7 mouse cellular contexts compared by ENCODE assay signal in the genomic region with DNA sequence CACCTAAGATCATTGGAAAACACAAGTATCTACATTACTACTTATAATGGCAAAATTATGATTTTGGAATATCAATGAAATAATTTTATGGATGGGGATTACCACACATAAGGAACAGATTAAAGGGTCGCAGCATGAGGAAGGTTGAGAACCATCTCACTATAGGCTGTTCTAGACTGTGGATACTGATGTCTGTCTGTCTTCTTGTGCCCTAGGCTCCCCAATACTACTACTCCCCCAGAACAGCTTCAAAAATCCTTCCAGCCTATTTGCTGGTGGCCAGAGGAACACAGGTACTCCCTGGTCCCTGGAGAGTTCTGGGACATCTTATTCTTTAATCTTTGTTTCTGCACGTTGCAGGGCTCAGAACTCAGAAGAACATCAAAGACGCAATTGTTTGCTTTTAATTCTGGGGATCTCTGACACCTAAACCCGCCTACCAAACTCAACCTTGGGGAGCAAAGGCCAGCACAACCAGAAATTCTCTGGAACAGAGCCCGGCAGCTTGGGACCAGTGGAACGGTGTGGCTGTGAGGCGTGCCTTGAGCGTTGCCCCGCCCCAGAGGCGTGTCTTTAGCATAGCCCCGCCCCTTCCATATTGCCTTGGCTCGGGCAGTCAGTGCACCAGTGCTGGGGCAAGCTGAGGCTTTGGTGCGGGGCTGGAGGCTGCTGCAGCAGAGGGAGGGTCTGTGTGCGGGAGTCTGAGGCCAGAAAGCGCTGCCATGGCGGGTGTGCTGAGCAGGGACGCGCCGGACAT. TPM values are rescaled to one million over a fixed set of nuclear protein-coding genes. Genes with fewer than 3 reads are reported as not detected.
DNase-seq lines count a peak whose midpoint lies in the region; ATAC-seq and TF ChIP-seq lines count a peak whose summit lies in the region.

A gene (plus strand): TSS at position 576 of the 757 bp plus-strand sequence.

- H3K4me3 ChIP-seq in hindbrain, postnatal 0 days (ENCODE audit: low read length), result peak within 1 kb of the TSS; percentile 63

- no peak within 1 kb of the TSS for H3K27ac ChIP-seq in hindbrain, postnatal 0 days

- no peaks in the 10 kb centered on the region for H3K36me3 ChIP-seq in hindbrain, postnatal 0 days (ENCODE audit: insufficient read depth, low read length)

- ATAC-seq in hindbrain, postnatal 0 days, result peak; percentile 99
- ATAC-seq in megakaryocyte-erythroid progenitor cell, adult 5-6 weeks (replicated peaks; ENCODE audit: low FRiP score, low TSS enrichment, poor library complexity, severe bottlenecking), result peak; percentile 65

- no peaks in the 10 kb centered on the region for H3K27me3 ChIP-seq in hindbrain, postnatal 0 days (ENCODE audit: insufficient read depth, low read length)

- TF ChIP-seq CTCF in hindbrain, postnatal 0 days (IDR thresholded peaks at IDR 0.05; ENCODE audit: low read depth), result no peak

- peak within 1 kb of the TSS; percentile 38 for H3K9ac ChIP-seq in hindbrain, postnatal 0 days (replicated peaks; ENCODE audit: low read length)

- WGBS in hindbrain, postnatal 0 days, result 6% methylated on average over 19 of the region's 19 CpGs

- peak within 1 kb of the TSS; percentile 69 for H3K4me2 ChIP-seq in hindbrain, postnatal 0 days (ENCODE audit: low read depth, low read length)

- DNase-seq in adrenal gland, postnatal 25 days, result peak; percentile 84
- peak; percentile 96 for DNase-seq in embryo, embryonic 10.5 days (ENCODE audit: low spot score)
- DNase-seq in gastrocnemius, postnatal 14 days, result peak; percentile 57
- DNase-seq in hindbrain, postnatal 0 days (ENCODE audit: low spot score), result peak; percentile 88
- peak; percentile 49 to 81 for DNase-seq in left cerebral cortex, postnatal 10 days (ENCODE audit: extremely low spot score in 1 of 2, low spot score in 2 of 2)
- DNase-seq in skeletal muscle tissue, adult 2 months (ENCODE audit: low read depth, low spot score), result peak; percentile 20

- H3K9me3 ChIP-seq in hindbrain, postnatal 0 days (ENCODE audit: low read length), result no peaks in the 10 kb centered on the region

- intact Hi-C loops in gastrocnemius, postnatal 14 days (cut with DNase I; ENCODE audit: low total_unique reads), result no loop called here
- intact Hi-C loops in left cerebral cortex, postnatal 10 days (cut with DNase I), result no loop called here

- no peaks in the 10 kb centered on the region for H3K4me1 ChIP-seq in hindbrain, postnatal 0 days (ENCODE audit: insufficient read depth, low read length)

RNA-seq across cellular contexts. Expression of the gene that starts here (rescaled TPM):
- 20.0 and 28.1 TPM in 2 replicates for total RNA-seq in adrenal gland, postnatal 25 days (2021)
- total RNA-seq in gastrocnemius, postnatal 14 days (2021), result 1 to 10 TPM in 1 of 2 experiments, under 1 TPM in 1; 0.86 to 1.2 TPM
- 1.9 and 3.7 TPM in 2 replicates for total RNA-seq in hindbrain, postnatal 0 days (2014; rRNA removed)
- 4.1 and 4.9 TPM in 2 replicates for polyA plus RNA-seq in hindbrain, postnatal 0 days (2015; fragmentation: Nextera tagmentation; extraction: Ambion mirVana)
- total RNA-seq in left cerebral cortex, postnatal 10 days (2021), result 10 to 100 TPM; 16.7 to 17.0 TPM
- not detected in 2 replicates for total RNA-seq in megakaryocyte-erythroid progenitor cell, adult 5-6 weeks (2014; fragmentation: Nextera tagmentation)
- not detected in 2 replicates for total RNA-seq in megakaryocyte-erythroid progenitor cell, adult 5-6 weeks (2017)

Comparison
In these comparisons a context has a peak if more than half of its experiments do, and no peak if none do; other contexts are left out.
1. Peak in ATAC-seq in megakaryocyte-erythroid progenitor cell, adult 5-6 weeks; RNA of the gene not detected or under 1 TPM.
2. DNase-seq: peak in every context shown above with its lines; median percentile 96 in embryo, embryonic 10.5 days; 88 in hindbrain, postnatal 0 days; 84 in adrenal gland, postnatal 25 days; 65 in left cerebral cortex, postnatal 10 days; 57 in gastrocnemius, postnatal 14 days; 20 in skeletal muscle tissue, adult 2 months.